Mouse (Mus musculus) spleen, adult 18-20 months (tissue): ENCODE data around the gene Olfml3.

ENCODE experiments used
- DNase-seq, 2 experiments: peaks; one replicate each; pipeline ENCODE4 v3.0.0; 2022; ENCODE audit warnings: mixed read lengths in 2 of 2

The Olfml3 gene

GRCm38 (mm10) chr3:103737778-103738571 lies at the start of gene Olfml3:
TSS of gene Olfml3 (minus strand) at chr3:103738001.
- peak; percentile 66 to 89 for DNase-seq

GRCm38 (mm10) chr3:103787225-103787624 lies 49.4 kb upstream of the Olfml3 start:
- DNase-seq: no peak

GRCm38 (mm10) chr3:103782844-103783609 lies 45.2 kb upstream of the Olfml3 start:
- DNase-seq: no peak

GRCm38 (mm10) chr3:103780777-103781176 lies 43.0 kb upstream of the Olfml3 start:
- no peak for DNase-seq

- DNase-seq: no peak
These were observed 42.5 kb upstream of the Olfml3 start for GRCm38 (mm10) chr3:103780271-103780670.

- DNase-seq: no peak
These were observed 41.4 kb upstream of the Olfml3 start for GRCm38 (mm10) chr3:103779183-103779582.

- DNase-seq: no peak
These were observed 40.9 kb upstream of the Olfml3 start for GRCm38 (mm10) chr3:103778660-103779059.

GRCm38 (mm10) chr3:103777940-103778339 lies 40.1 kb upstream of the Olfml3 start:
- DNase-seq: no peak

- no peak for DNase-seq
These were observed 36.2 kb upstream of the Olfml3 start for GRCm38 (mm10) chr3:103774009-103774408.

GRCm38 (mm10) chr3:103773508-103773907 lies 35.7 kb upstream of the Olfml3 start:
- DNase-seq: no peak

GRCm38 (mm10) chr3:103772846-103773245 lies 35.0 kb upstream of the Olfml3 start:
- peak; percentile 42 to 44 for DNase-seq

- no peak for DNase-seq
These were observed 33.8 kb upstream of the Olfml3 start for GRCm38 (mm10) chr3:103771531-103772130.

GRCm38 (mm10) chr3:103766789-103767188 lies 29.0 kb upstream of the Olfml3 start:
- no peak for DNase-seq

GRCm38 (mm10) chr3:103759261-103759970 lies 21.6 kb upstream of the Olfml3 start:
- no peak for DNase-seq

GRCm38 (mm10) chr3:103758456-103758855 lies 20.7 kb upstream of the Olfml3 start:
- DNase-seq: no peak

GRCm38 (mm10) chr3:103756920-103757319 lies 19.1 kb upstream of the Olfml3 start:
- no peak for DNase-seq

GRCm38 (mm10) chr3:103755351-103755750 lies 17.6 kb upstream of the Olfml3 start:
- DNase-seq: no peak

GRCm38 (mm10) chr3:103751558-103751957 lies 13.8 kb upstream of the Olfml3 start:
- no peak for DNase-seq

- no peak for DNase-seq
These were observed 8.9 kb upstream of the Olfml3 start for GRCm38 (mm10) chr3:103746711-103747110.

- no peak for DNase-seq
These were observed 7.4 kb upstream of the Olfml3 start for GRCm38 (mm10) chr3:103745001-103745770.

- no peak for DNase-seq
These were observed 5.4 kb upstream of the Olfml3 start for GRCm38 (mm10) chr3:103743208-103743607.

- no peak for DNase-seq
These were observed 2.5 kb upstream of the Olfml3 start for GRCm38 (mm10) chr3:103740342-103740741.
